Mouse (Mus musculus) urinary bladder, postnatal 14 days (tissue): ENCODE measurements around the gene Nphp4.

Experiments used
- DNase-seq: peaks from one replicate; pipeline ENCODE4 v3.0.0; 2021; ENCODE audit warnings: low spot score

The Nphp4 gene

DNA sequence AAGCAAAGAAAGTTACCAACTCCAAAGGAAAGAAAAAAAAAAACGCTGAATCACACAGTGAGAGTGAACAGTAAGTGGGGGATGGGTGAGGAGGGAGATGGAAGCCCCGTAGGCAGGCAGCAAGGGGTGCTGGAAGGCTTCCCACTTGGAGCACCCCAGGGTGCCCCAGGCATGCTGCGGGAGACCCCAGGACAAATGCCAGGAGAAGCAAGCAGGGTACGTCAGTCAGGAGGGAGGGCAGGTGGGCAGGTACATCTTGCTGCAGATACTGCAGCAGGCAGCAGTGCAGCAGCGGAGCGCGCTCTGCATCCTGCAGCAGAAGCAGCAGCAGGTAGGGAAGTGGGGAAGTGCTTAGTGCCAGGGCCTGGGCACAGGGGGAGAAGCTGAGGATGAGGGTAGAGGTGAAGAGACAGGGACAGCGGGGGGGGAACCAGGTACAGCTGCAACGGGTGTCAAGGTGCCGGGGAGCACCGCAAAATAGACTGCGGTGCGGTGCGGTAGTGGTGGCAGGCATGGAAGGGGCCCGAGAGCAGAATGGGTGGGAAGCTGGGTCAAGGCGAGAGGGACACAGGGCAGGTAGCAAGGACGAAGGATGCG is at the start of gene Nphp4:
Nphp4 (plus strand) TSS at position 280 of the 597 bp plus-strand sequence.
- DNase-seq = no peak

DNA sequence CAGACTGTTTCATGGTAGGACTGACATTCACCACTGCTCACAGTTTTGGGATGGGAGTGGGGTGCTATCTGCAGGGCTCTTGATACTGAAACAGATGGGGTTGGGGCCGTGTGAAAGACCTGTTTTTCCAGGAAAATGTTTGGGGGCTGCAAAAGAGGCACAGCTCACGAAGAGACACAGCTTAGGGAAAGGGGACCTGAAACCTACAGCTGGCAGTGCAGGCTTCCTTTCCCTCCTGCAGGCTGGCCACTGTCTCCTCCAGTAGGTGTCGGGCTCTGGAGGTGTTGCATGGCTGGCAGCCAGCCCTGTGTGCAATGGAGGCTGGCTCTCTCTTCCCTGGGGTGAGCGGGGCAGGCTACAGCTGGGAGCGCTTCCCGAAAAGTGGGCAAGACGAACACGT is 48.2 kb upstream of the Nphp4 start:
- DNase-seq = no peak

DNA sequence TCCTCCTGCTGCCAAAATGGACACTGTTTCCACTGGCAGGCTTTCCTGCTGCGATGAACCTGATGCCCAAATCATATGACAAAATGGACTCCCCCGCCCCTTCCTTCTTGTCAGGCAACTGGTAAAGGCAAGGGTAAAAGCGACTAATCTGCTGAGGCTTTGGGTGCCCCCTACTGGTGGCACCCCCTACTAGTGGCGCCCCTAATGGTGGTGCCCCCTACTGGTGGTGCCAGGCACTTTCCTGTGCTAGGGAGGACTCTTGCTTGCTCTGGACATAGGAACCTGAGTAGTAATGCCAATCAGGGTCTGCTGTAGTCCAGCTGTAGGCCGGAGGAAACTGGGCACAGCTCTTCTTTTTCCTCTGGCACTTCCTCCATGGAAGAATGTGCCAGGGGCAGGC is 44.2 kb upstream of the Nphp4 start:
- peak; percentile 12 for DNase-seq

DNA sequence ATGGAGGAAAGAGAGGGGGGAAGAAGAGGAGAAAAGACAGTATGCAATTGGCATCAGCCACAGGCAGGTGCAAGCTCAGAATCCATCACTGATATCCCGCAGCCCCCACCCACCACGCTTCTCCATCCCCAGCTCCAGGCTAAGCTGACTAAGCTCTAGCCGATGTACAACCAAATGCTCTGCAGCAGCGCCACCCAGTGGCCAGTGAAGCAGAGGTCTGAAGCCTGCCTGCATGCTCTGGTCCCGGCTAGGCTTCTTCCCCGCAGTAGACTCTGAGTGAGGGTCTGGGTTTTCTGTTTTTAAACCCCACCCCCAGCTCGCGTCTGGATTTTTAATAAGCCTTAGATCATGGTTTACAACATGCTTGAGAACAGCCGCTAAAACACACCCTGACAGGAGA is 41.7 kb upstream of the Nphp4 start:
- peak; percentile 91 for DNase-seq

DNA sequence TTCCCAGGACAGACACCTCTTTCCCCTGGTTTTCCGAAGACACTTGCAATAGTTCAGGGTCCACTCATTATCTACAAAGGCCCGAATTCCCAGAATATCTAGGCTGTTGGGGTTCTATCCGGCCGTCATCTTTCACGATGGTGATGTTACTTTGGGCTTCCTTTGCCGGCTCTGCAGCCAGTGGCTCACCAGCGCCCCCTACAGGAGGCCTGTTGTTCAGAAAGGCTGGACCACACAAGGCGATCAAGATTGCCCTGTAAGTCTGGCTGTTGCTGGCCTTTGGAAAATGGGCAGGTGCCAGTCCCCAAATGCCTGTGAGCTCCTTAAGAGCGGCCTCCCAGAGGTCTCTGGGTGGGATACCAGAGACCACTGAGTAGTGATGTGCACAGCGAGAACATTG is 41.3 kb upstream of the Nphp4 start:
- DNase-seq = peak; percentile 78

DNA sequence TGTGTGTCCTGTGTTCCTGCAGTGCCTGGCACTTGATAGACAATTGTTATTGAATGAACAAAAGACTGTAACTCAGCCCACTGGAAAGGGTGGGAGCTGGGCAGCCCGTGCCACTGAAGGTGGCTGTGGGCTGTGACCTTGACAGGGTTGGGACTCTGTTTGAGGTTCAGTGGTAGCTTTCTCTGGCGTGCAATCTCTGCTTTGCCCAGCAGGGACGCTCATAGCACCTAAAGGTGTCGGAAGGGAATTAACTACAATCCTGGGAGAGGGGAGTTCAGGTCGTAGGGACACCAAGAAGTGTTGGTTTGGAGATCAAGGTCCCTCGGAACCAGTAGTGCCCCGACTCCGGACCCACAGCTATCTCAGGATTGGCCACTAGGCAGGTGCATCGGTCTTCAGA is 35.6 kb upstream of the Nphp4 start:
- no peak for DNase-seq

DNA sequence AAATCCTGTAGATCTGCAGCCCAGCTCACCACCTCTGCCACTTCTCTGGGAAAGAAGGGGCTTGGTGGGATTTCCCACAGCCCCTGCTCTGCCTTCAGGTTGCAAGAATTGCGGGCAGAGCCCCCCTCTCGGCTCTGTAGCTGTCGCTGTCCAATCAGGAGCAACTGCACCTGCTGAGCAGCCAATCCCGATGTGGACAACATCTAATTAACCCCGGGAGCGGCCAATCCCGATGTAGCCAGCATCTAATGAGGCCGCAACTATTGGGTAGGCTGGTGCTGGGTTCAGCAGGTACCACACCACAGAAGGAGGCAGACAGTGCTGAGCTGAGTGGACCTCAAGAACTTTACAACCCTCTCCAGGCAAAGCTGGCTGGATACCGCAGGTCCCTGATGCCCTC is 35.0 kb upstream of the Nphp4 start:
- no peak for DNase-seq

DNA sequence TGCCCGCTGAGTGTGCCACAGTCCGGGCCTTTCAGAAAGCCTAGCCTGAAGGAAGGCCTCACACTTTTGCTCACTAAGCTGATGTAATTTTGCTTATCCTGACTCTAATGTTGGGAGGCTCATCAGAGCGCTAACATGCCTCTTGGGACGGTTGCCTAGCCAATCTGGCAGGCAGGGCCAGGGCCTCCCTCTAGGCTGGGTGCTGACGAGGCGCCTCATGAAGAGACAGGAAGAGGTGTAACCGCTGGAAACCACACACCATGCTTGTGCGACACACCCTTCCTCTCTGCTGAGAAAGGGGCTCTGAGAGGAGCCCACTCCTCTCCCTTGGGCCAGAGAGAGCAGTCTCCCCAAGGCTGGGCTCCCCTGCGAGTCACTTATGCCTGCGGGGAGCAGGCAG is 30.3 kb upstream of the Nphp4 start:
- peak; percentile 16 for DNase-seq

DNA sequence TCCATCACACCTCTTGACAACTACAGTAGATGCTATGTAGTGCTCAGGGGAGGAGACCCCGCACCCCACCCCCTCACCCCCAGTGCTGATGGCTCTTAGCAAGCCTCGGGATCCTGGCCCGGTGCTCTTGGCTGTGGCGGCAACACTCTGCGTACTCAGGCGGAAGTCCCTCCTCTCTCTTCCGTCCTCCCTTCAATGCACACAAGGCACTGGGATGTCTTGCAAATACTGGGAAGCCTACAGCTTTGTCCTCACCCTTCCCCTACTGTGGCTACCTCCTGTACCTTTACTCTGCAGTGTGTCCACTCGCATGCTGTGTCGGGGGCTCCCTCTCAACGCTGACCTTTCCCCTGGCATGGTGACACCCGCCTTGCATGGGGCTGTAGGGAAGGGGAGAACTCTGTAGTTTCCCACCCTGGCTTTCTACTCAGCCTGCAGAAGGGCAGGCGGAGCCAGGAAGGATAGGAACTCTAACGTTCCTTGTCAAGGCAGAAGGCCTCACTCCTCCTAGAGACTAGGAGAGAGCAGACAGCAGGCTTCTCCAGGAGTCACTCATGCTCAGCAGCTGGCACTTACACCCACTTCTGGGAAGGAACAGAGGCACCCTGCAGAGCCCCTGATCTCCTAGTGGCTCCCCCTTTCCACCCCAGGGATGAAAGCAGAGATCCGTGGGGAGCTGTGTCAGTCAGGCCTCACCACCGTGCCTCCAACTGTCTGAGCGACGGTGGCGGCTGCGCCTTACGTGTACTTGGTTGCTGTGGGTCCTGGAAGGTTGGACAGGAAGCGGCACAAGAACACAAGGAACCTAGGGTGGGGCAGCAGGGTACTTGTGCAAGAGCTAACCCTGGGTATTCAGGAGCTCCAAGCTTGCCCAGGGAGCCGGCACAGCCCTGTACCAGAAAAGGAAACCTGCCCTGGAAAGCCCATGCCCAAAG is 28.5 kb upstream of the Nphp4 start:
- DNase-seq = no peak

DNA sequence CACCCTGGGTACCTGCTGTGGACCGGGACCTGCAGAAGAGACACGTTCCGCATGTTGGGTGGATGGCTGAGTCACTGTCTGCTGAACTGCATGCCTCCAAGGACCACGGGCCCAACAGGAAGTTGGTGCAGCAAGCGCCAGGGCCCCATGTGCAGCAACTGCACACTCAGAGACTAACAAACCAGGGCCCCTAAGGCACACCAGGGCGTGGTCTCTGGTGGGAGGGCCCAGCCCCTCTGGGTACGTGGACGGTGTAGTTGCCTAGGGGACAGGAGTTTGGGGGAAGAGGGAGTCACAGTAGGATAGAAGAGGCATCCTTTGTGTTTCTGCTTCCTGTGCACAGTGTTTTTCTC is 27.9 kb upstream of the Nphp4 start:
- DNase-seq = no peak

DNA sequence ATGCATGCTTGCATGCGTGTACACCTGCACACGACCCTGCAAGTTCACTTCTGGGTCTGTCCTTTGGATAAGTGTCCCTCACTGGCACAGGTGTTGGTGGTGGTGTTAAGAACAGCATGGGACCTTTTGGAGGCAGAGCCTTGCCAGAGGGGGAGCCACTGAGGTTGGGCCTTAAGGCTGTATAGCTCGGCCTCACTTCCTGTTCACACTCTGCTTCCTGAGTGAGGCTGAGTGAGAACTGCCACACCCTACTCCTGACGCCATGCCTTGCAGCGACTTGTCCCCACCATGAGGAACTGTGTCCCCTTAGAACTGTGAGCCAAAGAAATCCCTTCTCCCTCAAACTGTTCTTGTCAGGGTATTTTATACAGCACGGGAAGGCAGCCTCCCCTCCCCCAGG is 25.1 kb upstream of the Nphp4 start:
- no peak for DNase-seq

DNA sequence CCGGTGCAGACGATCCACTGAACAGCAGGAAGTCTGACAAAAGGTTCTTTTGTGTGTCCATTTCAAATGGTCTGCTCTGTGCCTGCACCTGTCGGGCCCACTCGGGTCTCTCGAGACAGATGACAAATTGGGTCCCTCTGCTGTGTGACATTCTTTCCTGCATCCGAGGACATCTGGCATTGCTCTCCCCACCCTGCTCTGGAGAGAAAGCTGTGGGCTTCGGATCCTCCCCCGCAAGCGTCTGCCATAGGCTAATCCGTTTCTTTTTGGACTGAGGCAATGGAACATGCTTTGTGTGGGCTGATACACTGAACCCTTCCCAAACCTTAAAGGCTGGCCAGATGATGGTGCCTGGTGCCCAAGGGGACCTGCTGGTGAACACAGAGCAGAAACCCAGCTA is 23.4 kb upstream of the Nphp4 start:
- no peak for DNase-seq

DNA sequence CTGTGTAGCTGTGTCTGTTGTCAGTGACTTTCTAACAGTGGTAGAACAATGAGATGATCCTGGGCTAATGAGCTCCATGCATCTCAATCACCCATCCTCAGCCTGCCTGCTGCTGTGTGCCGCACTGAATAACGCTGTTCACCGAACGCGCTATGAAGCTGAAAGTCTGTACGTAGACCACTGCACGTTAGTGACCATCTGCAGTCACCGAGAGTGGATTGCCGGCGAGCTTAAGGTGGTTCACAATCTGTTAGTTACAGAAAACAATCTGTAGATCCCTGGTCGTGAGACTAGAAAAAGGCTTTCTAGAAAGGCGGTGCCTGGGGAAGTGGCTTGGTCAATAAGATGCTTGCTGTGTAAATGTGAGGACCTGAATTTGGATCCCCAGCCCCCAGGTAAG is 22.4 kb upstream of the Nphp4 start:
- DNase-seq = no peak

DNA sequence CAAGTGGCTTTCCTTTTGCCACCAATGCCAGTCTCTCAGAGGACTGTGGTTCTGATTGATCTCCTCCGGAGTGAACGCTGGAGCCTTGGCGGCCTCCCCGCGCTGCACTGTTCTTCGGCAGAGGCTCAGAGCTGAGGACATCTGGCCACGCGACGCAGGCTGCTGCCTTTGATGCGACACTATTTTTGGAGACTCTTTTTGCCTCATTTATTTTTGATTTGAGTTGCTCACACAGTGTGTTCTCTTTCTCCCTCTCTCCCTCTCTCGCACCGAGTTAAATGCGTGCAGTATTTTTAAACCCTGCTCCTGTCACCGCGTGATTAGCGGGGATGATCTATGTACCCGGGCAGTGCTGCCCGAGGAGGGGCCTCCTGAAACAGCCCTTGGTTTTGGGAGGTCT is 19.9 kb upstream of the Nphp4 start:
- DNase-seq = no peak

DNA sequence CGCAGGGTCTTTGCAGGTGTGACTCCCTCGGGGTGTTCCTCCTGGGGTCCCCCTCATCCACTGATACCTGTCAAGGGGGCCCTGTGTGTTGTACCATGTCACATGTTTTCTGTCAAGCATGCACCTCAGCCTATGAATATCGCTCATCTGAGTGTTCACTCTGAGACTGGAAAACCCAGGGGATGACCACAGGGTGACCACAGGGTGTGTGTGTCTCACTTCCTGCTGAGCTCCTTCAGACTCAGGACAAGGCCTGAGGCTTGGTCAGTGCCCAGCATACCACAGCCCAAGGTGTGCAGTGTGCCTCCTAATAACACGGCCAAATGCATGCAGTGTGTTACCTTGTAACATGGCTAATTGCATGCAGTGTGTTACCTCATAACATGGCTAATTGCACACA is 18.8 kb upstream of the Nphp4 start:
- DNase-seq = no peak

DNA sequence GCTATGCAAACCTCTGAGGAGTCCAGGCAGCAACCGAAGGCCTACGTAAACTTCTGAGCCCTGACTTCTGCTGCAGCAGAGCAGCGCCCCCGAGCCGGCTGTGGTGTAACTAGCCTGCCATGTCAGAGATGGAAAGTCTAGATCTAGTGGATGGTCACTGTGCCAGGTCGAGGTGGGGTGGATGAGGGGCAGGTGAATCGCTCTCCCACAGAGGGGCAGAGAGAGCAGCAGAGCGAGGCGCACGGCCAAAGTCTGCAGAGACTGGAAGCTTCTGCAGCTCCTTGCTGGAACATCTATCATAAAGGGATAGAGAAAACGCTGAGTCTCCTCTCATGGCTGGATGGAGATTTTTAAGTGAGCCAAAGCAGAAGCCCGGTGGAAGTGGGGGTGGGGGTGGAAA is 14.0 kb upstream of the Nphp4 start:
- DNase-seq = no peak

DNA sequence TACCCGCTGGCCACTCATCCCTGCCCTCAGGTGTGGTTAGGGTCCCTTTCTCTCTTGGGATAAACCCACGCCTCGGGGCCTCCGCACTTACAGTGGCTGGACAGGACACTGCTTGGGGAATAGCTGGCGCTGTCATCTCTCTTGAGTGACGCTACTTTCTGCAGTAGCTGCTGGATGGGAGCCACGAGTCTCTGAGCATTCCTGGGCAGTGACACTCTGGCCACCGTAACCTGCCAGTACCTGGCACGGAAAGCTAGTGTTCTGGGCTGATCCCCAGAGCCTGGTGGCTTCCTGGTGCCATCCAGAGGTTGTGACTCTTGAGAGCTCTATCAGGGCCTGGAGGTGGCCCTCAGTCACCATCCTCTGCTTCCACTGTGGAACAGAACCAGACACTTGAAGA is 13.4 kb upstream of the Nphp4 start:
- DNase-seq = no peak

DNA sequence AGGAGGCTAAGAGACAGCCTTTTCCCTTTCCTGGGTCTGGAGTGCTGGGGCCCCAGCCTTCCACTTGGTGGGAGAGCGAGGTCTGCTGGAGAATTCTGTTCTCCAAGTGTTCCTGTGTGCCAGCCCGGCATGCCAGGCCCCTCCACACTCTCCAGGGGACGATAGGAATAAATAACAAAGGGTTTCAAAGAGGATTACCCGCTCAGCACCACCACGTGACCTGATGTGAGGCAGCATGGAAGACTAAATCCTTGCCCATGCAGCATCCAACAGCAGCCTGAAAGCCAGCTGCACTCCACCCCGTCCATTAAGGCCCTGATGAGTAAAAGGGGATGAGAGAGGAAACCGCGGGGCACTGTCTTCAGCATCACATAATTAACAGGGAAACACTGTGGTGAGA is 11.4 kb upstream of the Nphp4 start:
- no peak for DNase-seq

DNA sequence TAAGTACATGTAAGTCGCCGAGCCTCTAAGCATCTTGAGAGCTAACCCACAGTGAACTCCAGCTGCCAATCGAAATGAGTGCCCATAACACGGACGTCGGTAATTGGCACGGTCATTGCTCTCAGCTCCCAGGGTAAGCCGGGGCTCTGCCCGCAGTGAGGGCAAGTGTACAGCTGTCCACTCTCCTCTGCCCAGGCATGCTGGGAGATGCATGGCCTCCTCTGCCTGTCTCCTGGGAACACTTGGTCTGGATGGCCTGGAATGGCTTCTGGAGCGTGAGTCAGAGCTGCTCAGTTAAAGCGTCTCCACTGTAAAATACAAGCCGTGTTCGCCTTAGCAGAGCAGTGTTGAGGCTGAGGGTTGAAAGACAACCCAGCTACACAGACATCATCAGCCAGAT is 9.9 kb upstream of the Nphp4 start:
- DNase-seq = no peak

DNA sequence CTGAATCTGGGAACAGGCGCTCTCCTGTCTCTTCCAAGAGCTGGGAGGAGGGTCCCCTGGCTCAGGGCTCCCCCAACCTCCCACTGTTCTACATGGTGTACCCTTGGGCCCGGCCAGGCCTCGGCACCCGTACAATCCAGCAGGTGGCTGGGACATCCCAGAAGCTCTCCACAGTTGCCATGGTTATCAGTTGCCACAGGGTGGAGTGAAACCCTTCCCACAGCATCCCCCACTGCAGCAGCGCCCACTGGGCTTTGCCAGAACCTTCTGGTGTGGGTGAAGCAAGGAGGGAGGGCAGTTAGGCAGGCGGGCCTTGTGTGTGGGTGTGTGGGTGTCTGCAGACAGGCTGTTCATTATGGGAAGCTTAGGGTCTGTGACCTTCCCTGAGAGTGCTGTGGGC is 8.6 kb upstream of the Nphp4 start:
- no peak for DNase-seq

DNA sequence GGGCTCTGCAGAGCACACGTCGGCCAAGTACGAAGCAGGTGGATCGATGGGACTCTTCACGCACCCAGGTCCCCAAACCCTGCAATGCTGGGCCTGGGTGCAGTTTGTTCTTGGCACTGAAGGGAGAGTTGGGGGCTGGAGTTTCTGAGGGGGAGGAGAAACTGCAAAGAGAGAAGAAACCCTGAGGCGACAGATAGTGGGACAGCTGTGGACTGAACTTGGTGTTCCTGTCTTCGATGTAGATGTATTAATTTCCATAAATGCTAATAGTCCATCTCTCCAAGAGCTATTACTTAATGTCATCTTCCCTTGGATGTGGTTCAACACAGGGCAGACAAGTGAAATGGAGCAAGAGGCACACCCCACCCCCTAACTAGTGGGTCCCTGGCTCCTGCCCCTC is 565 bp upstream of the Nphp4 start:
- DNase-seq = no peak

DNA sequence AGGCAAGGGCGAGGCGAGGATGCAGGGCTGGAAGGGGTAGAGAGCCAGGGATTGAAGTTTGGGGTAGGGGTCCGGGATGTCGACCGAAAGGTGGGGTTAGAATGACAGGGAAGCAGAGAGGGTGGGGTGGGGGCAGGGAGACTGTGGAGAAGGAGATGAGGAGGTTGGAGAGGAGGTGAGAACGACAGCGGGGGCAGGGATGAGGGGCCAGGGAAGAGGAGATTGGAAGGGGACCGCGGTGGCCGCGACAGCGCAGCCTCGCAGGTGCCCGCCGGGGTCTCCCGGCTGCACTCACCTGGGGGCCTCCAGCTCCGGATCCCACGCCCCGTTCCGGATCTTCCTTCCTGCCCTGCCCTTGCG is 580 bp downstream of the Nphp4 start:
- no peak for DNase-seq

DNA sequence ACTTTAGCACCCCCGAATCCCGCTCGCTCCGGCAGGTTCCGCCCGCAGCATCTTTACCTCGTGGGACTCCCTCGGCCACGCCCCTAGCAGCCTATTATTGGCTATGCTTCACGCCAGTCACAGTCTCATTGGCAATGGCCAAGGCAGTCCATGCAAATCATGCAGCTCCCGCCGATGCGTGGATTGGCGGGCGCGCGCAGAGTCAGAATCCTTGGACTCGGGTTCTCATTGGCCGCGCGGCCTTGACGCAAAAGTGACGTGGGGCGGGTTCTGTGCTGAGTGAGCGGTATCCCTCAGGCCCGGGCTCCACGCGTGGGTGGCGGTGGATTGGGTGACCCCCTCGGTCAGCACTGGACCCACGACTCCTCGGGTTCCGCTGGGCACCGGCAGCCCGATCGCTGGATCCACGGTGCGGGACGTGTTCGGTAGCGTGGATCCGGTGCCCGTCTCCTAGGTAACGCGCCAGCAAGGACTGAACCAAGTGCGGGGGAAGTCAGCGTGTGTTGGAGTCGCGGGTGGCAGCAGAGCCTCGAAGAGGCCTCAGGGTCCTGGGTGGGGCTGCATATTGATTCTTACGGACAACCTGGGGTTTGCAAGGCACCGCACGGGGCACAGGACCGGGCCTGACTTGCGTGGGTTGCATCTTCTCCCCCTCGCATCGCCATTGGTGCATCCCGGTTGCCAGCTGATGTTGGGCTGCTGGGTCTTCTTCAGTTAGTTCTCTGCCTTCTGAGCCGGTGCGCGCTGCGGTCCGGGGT is 1.1 kb downstream of the Nphp4 start, which contains the start of gene Kcnab2:
Kcnab2 (minus strand) TSS at position 406 of the 758 bp plus-strand sequence.
- peak; percentile 100 for DNase-seq
